Mouse (Mus musculus): ENCODE data around the gene Jsrp1.
"Not testable (repeated sequence)": the region's sequence is repeated elsewhere in the genome, so short reads cannot be mapped to it uniquely, and the experiment has no call there.

Jsrp1 gene

GRCm38 (mm10) chr10:80832818-80833217 is 19.5 kb upstream of the Jsrp1 start:
- DNase-seq (ENCODE audit: low spot score in 2 of 2): no peak

DNA sequence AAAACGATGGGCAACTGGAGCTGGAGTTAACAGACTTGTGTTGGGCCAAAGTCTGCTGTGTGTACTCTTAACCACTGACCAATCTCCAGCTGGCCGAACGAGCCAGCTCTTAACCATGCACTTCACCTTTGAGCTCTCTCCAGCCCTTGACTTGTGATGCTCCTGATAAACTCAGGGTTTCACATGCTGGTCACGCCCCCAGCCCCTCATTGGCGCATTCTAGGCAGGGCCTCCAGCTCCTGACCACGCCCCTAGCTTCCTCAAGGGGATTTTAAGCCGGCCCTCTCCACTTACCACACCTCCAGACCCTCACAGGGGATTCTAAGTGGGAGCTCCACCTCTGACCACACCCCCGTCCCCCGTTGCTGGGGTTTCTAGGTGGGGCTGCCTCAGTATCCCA is 17.8 kb upstream of the Jsrp1 start:
- DNase-seq (ENCODE audit: low spot score in 2 of 2): peak in 1 of 2 experiments; percentile 79

GRCm38 (mm10) chr10:80829359-80830278 is 16.3 kb upstream of the Jsrp1 start:
- no peak for DNase-seq (ENCODE audit: low spot score in 2 of 2)

DNA sequence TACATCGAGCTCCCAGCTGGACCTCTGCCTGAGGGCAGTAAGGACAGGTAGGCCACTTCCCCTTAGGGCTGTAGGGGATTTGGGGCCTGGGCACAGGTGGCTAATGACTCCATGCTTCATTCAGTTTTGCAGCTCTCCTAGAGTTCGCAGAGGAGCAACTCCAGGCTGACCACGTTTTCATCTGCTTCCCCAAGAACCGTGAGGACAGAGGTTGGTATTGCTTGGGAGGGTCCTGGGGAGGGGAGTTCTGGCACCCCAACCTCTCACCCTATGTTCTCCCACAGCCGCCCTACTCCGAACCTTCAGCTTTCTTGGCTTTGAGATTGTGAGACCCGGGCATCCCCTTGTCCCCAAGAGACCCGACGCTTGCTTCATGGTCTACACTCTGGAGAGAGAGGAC is 15.3 kb upstream of the Jsrp1 start:
- not testable (repeated sequence) for DNase-seq (ENCODE audit: low spot score in 2 of 2)

GRCm38 (mm10) chr10:80827870-80828420 is 14.6 kb upstream of the Jsrp1 start:
- no peak for DNase-seq (ENCODE audit: low spot score in 2 of 2)

DNA sequence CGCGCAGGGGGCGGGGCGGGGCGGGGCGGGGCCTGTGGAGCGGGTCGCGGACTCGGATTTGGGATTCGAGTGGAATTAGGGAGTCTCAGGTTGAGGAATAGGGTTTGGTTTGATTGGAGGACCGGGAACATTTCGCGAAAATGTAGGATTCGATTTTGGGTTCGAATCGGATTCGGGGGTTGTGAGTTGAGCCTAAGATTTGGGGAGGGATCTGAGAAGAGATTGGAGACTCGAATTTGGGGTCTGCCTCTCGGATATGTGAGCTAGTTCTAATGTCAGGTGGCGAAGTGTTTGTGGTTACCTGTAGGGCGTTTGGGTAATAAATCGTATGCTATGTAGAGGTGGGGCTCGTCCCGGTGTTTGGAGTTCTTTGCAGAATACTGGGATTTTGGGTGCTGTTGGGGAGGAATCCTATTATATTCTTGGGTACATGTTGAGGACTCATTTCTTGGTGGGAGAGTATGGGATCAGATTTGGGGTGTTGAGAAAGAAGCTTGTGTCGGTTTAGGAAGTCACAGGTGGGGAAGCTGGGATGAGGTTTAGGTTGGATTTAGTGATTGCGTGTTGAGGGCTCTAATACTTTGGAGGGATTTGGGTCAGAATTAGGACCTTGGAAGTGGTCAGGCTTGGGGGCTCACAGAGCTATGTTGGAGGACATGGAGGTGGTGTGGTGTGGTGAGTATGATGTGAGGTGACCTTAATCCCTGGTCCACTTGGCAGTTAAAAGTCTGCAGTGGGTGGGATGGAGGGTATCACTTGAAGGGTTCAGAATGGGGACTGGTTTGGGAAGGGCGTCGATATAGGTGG is 14.0 kb upstream of the Jsrp1 start:
- DNase-seq (ENCODE audit: low spot score in 2 of 2): no peak

DNA sequence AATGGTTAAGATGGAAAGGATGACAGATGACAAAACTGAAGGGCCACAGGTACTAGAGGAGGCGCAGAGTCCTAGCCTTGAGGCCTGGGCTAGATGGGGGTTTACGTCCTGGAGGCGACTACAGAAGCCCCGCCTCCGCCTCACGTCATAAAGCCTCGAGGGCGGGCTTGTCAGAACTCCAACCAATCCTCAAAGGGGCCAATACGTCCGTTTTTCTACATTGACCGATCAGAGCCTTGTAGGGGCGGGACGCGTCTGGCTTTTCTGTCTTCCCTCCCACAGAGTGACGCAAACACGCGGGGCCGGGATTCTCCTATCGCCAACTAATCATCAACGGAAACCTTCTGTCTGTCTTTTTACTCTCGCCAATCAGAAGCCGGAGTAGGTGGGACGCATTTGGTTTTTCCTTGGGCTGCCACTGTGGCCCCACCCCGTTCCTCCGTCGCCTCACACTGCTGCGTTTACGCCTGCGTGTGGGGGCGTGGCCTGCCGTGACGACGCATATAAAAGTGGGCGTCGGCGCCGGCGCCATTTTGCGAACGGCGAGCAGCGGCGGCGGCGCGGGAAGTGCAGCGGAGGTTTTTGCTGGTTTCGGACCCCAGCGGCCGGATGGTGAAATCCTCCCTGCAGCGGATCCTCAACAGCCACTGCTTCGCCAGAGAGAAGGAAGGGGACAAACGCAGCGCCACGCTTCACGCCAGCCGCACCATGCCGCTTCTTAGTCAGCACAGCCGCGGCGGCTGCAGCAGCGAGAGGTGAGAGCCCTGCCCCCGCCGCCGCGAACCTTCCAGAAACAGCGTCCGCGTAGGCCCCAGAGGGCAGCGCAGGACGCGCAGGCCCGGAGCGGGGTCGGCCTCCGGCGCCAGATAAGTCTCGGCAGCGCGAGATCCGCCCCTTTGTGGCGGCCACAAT is 13.1 kb upstream of the Jsrp1 start, which contains the start of gene Oaz1:
Oaz1 (plus strand) TSS at position 506 of the 912 bp plus-strand sequence.
- DNase-seq (ENCODE audit: low spot score in 2 of 2): peak; percentile 98 to 99

DNA sequence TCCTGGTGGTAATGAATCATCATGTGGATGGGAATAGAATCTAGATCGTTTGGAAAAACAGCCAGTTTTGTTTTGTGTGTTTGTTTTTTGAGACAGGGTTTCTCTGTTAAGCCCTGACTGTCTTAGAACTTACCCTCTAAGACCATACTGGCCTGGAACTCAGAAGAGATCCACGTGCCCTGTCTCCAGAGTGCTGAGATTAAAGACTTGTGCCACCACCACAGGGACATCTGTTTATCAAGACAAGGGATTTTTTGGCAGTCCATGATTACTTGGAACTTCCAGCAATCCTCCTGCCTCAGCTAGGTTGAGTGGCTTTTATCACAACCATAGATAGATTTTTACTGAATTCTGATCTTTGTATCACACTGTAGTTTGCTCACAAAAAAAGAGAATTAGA is 11.5 kb upstream of the Jsrp1 start:
- no peak for DNase-seq (ENCODE audit: low spot score in 2 of 2)

DNA sequence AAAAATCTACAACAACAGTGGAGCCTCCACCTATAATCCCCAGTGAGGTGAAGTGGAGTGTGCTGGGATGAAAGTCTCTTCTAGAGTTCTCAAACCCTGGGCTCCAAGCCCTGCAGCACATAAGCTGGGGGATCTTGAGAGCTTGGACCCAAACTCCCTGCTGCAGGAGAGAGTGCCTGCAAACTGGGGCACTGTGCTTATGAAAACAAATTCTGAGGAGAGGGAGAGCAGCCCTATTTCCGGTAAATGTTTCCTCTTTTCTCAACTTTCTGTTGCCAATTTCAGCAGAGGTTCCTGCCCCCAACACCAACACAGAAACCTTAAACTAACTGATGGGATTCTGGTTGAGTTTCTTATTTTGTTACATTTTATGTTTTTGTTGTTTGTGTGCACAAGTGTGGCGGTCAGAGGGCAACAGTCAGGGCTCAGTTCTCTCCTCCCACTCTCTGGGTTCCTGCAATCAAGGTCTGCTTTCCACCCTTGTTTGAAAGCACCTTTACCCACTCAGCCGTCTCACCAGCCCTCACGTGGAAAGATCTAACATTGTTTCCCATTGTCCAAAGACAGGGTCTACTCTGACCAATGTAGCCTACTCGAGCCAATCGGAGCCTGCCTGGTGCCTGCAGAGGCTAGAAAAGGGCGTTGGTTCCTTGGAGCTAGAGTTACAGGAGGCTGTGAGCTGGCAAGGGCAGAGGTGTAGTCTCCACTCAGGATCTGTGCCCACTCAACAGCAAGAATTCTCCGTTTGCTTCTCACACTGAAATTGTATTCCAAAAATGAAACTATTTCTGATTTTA is 10.7 kb upstream of the Jsrp1 start:
- DNase-seq (ENCODE audit: low spot score in 2 of 2): peak in 1 of 2 experiments; percentile 50

DNA sequence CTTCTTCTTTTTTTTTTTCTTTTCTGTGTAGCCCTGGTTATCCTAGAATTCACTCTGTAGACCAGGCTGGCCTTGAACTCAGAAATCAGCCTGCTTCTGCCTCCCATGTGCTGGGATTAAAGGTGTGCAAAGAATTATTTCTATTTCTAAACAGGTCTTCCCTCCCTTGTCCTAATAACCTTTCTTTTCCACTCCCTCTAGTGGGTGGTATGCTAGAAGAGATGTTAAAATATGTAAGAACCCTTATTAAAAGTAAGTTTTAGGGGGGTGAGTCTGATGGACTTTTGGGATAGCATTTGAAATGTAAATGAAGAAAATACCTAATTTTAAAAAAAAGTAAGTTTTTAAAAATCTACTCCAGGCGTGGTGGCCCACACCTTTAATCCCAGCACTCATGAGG is 10.0 kb upstream of the Jsrp1 start:
- no peak for DNase-seq (ENCODE audit: low spot score in 2 of 2)

- DNase-seq (ENCODE audit: low spot score in 2 of 2): no peak
Measured at GRCm38 (mm10) chr10:80822528-80822927, 9.2 kb upstream of the Jsrp1 start.

GRCm38 (mm10) chr10:80821991-80822390 is 8.7 kb upstream of the Jsrp1 start:
- peak in 1 of 2 experiments; percentile 66 for DNase-seq (ENCODE audit: low spot score in 2 of 2)

GRCm38 (mm10) chr10:80819406-80819805 is 6.1 kb upstream of the Jsrp1 start:
- no peak for DNase-seq (ENCODE audit: low spot score in 2 of 2)

DNA sequence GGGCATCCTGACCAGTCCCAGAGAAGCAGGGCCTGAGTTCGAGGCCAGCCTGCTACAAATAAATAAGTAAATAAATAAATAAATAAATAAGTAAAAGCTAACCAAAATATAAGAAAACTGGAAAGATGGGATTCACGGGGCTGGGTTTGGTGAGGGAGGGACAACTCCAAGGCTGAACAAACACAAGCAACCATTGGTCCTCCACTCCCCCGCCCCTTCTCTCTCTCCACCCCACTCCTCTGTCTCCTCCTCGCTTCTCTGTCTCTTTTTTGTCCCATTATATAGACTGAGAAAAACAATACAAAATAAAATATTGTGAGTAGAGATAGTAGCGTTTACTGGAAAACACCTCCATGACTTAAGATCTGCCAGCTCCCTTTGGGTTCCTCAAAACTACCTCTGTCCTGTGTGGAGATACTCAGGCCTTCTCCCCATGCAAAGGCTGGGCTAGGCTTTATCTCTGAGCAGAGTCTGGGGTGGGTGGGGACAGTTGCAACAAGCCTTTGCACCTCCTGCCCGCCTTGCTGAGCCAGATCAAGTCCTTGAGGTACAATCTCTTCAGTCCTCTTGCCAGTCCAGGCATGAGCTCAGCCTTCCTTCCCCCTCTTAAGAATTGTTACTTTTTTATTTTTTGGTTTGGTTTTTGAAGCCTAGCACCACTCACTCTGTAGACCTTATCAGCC is 5.4 kb upstream of the Jsrp1 start:
- DNase-seq (ENCODE audit: low spot score in 2 of 2): peak; percentile 60 to 82

DNA sequence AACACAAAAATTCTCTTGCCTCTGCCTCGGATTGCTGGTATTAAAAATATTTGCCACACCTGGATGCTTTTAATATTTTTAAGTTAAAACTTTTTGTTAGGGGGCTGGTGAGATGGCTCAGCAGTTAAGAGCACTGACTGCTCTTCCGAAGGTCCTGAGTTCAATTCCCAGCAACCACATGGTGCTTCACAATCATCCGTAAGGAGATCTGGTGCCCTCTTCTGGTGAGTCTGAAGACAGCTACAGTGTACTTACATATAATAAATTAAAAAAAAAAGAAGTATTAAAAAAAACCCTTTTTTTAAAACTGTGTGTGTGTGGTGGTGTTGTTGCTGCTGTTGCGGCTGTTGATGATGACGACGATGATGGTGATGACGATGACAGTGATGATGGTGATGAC is 4.7 kb upstream of the Jsrp1 start:
- not testable (repeated sequence) for DNase-seq (ENCODE audit: low spot score in 2 of 2)

DNA sequence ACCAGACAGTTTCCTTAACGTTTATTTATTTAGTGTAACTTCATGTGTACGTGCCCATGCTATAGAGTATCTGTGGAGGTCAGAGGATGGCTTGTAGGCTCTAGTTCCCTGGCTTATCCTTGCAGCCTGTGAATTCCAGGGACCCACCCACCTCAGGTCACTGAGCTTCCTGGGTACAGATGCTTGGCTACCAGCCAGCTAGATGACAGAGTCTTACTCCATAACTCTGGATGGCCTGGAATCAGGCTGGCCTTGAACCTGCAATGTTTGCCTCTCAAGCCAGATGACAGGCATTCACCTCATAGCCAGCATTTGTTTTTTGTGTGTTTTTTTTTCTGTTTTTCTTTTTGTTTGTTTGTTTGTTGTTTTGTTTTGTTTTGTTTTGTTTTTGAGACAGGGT is 3.9 kb upstream of the Jsrp1 start:
- DNase-seq (ENCODE audit: low spot score in 2 of 2): no peak

- not testable (repeated sequence) for DNase-seq (ENCODE audit: low spot score in 2 of 2)
Measured at GRCm38 (mm10) chr10:80816303-80816702, 3.0 kb upstream of the Jsrp1 start.

- no peak for DNase-seq (ENCODE audit: low spot score in 2 of 2)
Measured at GRCm38 (mm10) chr10:80814800-80815199, 1.5 kb upstream of the Jsrp1 start.

DNA sequence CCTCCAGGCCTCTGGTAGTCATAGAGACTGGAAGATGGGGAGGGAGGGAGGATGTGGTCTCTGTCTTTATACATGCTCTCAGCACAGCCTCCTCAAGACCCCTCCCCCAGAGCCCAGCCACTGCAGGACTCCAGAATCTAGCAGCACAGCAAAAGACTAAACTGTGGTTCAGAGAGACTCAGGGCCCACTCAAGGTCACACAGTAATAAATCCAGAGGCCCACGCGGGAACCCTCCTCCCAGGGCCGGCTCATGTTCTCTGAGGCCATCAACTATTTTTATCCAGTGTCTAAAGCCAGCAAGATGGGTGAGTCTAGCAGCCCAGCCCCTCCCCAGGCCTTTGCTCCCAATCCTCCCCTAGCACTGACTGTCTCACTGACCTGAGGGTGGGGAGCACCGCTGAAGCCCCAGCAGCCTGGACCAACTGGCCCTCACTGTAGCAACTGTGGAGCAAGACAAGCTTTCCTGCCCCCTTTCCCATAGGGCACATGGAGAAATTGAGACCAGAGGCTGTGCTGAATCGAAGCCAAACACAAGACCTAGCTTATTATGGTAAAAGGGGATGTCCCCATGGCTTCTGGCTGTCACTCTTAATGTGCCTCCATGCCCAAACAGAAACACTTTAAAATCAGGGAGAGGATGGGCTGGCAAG is 782 bp downstream of the Jsrp1 start:
- DNase-seq (ENCODE audit: low spot score in 2 of 2): no peak
